Mouse (Mus musculus) hindbrain, embryonic 14.5 days (tissue): ENCODE results near the gene Lrit3. TPM values are rescaled to one million over a fixed set of nuclear protein-coding genes. Genes with fewer than 3 reads are reported as not detected.
"Not testable (repeated sequence)": the region's sequence is repeated elsewhere in the genome, so short reads cannot be mapped to it uniquely, and the experiment has no call there.

Experiments
- ATAC-seq: fragments of 200-750 bp; cut with Nextera tagmentation; 2 replicates; pipeline ENCODE4 v1.8.0; 2017; ENCODE audit warnings: moderate number of reproducible peaks, mild to moderate bottlenecking, moderate TSS enrichment, moderate library complexity; ENCODE audit not compliant: low FRiP score
- DNase-seq: peaks from one replicate; pipeline ENCODE4 v3.0.0-alpha.2; 2015; ENCODE audit warnings: low spot score
- H3K27ac ChIP-seq: fragments of 300-500 bp; sonication (generic); 2 replicates; pipeline ENCODE4 v1.5.1; 2014; ENCODE audit warnings: mild to moderate bottlenecking, moderate library complexity
- H3K27me3 ChIP-seq: fragments of 300-500 bp; sonication (generic); 2 replicates; pipeline ENCODE4 v1.6.1; 2014; ENCODE audit warnings: mild to moderate bottlenecking, low read length, mixed read lengths; ENCODE audit not compliant: control insufficient read depth, insufficient read depth
- H3K36me3 ChIP-seq: fragments of 300-500 bp; sonication (generic); replicated peaks from 2 replicates; pipeline ENCODE4 v1.6.1; 2014; ENCODE audit not compliant: control insufficient read depth, insufficient read depth
- H3K4me1 ChIP-seq: fragments of 300-500 bp; sonication (generic); replicated peaks from 2 replicates; pipeline ENCODE4 v1.6.1; 2014; ENCODE audit warnings: antibody characterized with exemption, low read length, mixed read lengths; ENCODE audit not compliant: control insufficient read depth, insufficient read depth
- H3K4me2 ChIP-seq: fragments of 300-500 bp; sonication (generic); replicated peaks from 2 replicates; pipeline ENCODE4 v1.6.1; 2014; ENCODE audit warnings: mild to moderate bottlenecking, moderate library complexity
- H3K4me3 ChIP-seq: fragments of 300-500 bp; sonication (generic); replicated peaks from 2 replicates; pipeline ENCODE4 v1.5.1; 2014; ENCODE audit warnings: mild to moderate bottlenecking, low read length
- H3K9ac ChIP-seq: fragments of 300-500 bp; sonication (generic); 2 replicates; pipeline ENCODE4 v1.6.1; 2014
- H3K9me3 ChIP-seq: fragments of 300-500 bp; sonication (generic); 2 replicates; pipeline ENCODE4 v1.6.1; 2016; ENCODE audit warnings: low read length; ENCODE audit not compliant: control insufficient read depth
- WGBS: fragments of 180-500 bp; shearing (Covaris S2); extraction: QIAGEN DNeasy Blood & Tissue Kit; methylation state at CpG from one replicate; pipeline ENCODE4 v1.1.7; 2014; 5-methylcytosine and 5-hydroxymethylcytosine counted together
- polyA plus RNA-seq: library from polyadenylated mRNA; unstranded; fragments of >200 nt; fragmentation: Nextera tagmentation; extraction: Ambion mirVana; gene quantifications from 2 replicates; pipeline ENCODE4 v1.2.1, GENCODE M21; 2014

The Lrit3 gene
- polyA plus RNA-seq, 1 experiment from 2014 or later, result not detected

DNA sequence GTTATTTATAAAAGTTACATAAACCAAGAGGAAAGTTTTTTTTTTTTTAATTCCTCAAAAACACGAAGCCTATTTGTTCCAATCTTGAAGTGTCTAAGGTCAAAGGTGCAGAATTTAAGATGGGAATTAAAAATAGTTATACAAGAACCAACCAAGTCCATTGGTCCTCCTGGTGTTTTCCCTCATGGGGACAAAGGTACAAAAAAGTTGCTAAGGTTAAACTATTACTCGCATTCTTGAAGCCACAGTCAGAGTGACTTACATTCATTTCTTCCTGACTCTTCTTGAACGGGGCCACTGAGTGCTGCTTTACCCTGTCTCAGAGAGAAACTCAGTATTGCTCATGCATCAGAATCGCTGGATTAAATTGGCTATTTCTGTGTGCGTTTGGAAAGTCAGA, 6.5 kb downstream of the Lrit3 start:
- no peak for ATAC-seq
- H3K27ac ChIP-seq, result no peak overlapping the region
- WGBS, result 84% methylated on average over 5 of the region's 5 CpGs

GRCm38 (mm10) chr3:129793801-129794200, 10.0 kb downstream of the Lrit3 start:
- WGBS, result 92% methylated on average over 5 of the region's 5 CpGs
- no peak for ATAC-seq
- H3K9me3 ChIP-seq, result no peaks in the 10 kb centered on the region
- DNase-seq, result no peak
- H3K4me3 ChIP-seq, result no peak overlapping the region
- no peaks in the 10 kb centered on the region for H3K4me1 ChIP-seq
- H3K4me2 ChIP-seq, result no peak overlapping the region
- H3K27me3 ChIP-seq, result no peaks in the 10 kb centered on the region
- no peak overlapping the region for H3K27ac ChIP-seq
- no peaks in the 10 kb centered on the region for H3K36me3 ChIP-seq
- H3K9ac ChIP-seq, result no peak overlapping the region

More for the DNA sequence above, 6.5 kb downstream of the Lrit3 start:
- no peak overlapping the region for H3K4me2 ChIP-seq
- H3K9ac ChIP-seq, result no peak overlapping the region
- DNase-seq, result no peak
- H3K36me3 ChIP-seq, result no peaks in the 10 kb centered on the region
- H3K9me3 ChIP-seq, result no peaks in the 10 kb centered on the region
- no peaks in the 10 kb centered on the region for H3K4me1 ChIP-seq
- no peak overlapping the region for H3K4me3 ChIP-seq
- H3K27me3 ChIP-seq, result no peaks in the 10 kb centered on the region

DNA sequence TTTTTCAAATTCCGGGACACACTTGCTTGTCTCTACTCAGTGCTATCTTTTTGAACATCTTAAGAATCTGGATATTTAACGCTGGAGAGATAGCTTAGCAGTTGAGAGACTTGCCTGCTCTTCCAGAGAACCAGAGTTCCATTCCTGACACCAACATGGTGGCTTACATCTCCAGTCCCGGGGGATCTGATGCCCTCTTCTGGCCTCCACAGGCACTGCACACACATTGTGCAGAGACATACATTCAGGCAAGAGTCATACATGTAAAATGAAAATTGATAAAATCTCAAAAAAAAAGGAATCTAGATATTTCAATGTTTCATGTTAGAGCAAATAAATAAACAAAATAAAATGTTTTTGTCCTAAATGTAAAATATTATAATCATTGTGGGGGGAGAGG, 21.1 kb downstream of the Lrit3 start:
- Histone ChIP-seq H3K27ac (no peak overlapping the region), H3K4me2 (no peak overlapping the region), H3K27me3 (no peaks in the 10 kb centered on the region), H3K4me1 (no peaks in the 10 kb centered on the region), H3K9ac (no peak overlapping the region), H3K9me3 (no peaks in the 10 kb centered on the region), H3K36me3 (no peaks in the 10 kb centered on the region), H3K4me3 (no peak overlapping the region)
- no peak for ATAC-seq
- DNase-seq, result no peak
- WGBS, result 91% methylated on average over 3 of the region's 3 CpGs

- Histone ChIP-seq H3K27ac (no peak overlapping the region), H3K9ac (no peak overlapping the region), H3K4me3 (no peak overlapping the region), H3K36me3 (no peaks in the 10 kb centered on the region), H3K4me2 (no peak overlapping the region), H3K4me1 (no peaks in the 10 kb centered on the region), H3K27me3 (no peaks in the 10 kb centered on the region), H3K9me3 (no peaks in the 10 kb centered on the region)
- DNase-seq (no peak), ATAC-seq (no peak)
- 44% methylated on average over 10 of the region's 10 CpGs for WGBS
Observed at GRCm38 (mm10) chr3:129781435-129781834, 22.4 kb downstream of the Lrit3 start.

GRCm38 (mm10) chr3:129771210-129771609, 32.6 kb downstream of the Lrit3 start:
- no peak overlapping the region for H3K4me3 ChIP-seq
- no peak overlapping the region for H3K9ac ChIP-seq
- H3K36me3 ChIP-seq, result no peaks in the 10 kb centered on the region
- 86% methylated on average over 6 of the region's 6 CpGs for WGBS
- DNase-seq (no peak), ATAC-seq (no peak)
- no peaks in the 10 kb centered on the region for H3K27me3 ChIP-seq
- no peak overlapping the region for H3K4me2 ChIP-seq
- H3K27ac ChIP-seq, result no peak overlapping the region
- H3K4me1 ChIP-seq, result no peaks in the 10 kb centered on the region
- no peaks in the 10 kb centered on the region for H3K9me3 ChIP-seq

DNA sequence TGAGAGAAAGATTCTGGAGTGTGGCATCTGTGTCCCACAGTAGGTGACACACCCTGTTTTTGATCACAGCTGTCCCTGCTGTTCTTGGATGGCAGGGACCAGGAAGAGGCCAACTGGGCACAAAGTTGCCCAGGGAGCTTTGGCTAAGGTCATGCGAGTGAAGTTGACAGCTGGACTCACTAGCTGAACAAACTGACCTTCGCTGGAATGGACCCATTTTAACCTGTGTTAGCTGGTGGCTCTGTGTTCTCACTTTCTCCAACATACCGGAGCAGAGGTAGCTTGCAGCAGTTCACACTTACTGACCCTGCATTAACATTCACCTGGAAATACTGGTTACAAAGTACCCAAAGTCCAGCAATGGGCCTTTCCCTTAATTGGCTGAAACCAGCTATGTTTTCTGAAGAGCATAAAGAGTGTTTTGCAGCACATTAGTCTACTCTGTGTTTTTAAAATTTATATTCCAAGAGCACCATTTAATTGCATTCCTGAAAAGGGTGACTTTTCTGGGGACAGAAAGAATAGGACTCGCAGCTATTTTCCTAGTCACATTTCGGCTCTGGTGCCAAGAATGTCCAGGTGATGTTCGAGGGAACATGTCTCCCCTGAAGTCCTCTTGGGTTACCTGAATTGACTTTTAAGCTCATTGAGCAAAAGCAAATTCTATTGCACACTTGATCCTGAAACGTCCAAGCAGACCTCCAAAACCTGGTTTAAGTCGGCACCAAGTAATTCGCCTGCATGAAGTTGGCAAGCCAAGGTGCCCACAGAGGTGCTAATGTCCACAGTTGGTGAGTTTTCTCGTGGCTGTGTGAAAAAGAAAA, 36.6 kb downstream of the Lrit3 start:
- WGBS, result 91% methylated on average over 10 of the region's 10 CpGs
- Histone ChIP-seq H3K9me3 (no peaks in the 10 kb centered on the region; the same call in 1 of the 2 replicates), H3K4me1 (no peaks in the 10 kb centered on the region)

GRCm38 (mm10) chr3:129766106-129766505, 37.7 kb downstream of the Lrit3 start:
- Histone ChIP-seq H3K9me3 (no peaks in the 10 kb centered on the region; the same call in 1 of the 2 replicates), H3K36me3 (no peaks in the 10 kb centered on the region), H3K27me3 (no peaks in the 10 kb centered on the region), H3K27ac (no peak overlapping the region), H3K9ac (no peak overlapping the region), H3K4me3 (no peak overlapping the region), H3K4me1 (no peaks in the 10 kb centered on the region), H3K4me2 (no peak overlapping the region)
- DNase-seq (no peak), ATAC-seq (no peak)
- WGBS, result 78% methylated on average over 4 of the region's 4 CpGs

More for the DNA sequence above, 36.6 kb downstream of the Lrit3 start:
- Histone ChIP-seq H3K27me3 (no peaks in the 10 kb centered on the region), H3K36me3 (no peaks in the 10 kb centered on the region), H3K4me2 (no peak overlapping the region), H3K27ac (no peak overlapping the region), H3K4me3 (no peak overlapping the region), H3K9ac (no peak overlapping the region)
- DNase-seq (no peak), ATAC-seq (no peak)

DNA sequence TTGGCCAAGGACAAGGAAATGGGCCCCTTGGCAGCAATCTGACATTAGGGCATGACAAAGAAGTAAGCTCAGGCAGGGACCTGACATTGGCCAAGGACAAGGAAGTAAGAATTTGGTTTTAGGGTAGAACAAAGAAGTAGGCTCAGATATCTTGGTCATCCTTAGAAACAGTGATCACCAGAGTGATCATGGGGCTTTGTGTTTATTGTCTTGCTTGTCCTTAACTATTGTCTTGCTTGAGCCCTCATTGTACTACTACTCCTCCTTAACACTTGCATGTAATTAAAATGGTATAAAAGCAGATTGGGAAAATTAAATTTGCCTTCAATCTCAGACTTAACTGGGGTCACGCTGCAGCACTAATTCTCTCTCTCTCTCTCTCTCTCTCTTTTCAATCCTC, 46.2 kb downstream of the Lrit3 start:
- not testable (repeated sequence) for H3K4me3 ChIP-seq, H3K27ac ChIP-seq, H3K9ac ChIP-seq, H3K36me3 ChIP-seq, DNase-seq, ATAC-seq, H3K4me2 ChIP-seq, H3K27me3 ChIP-seq
- 90% methylated on average over 1 of the region's 1 CpGs for WGBS
- peaks cover 10% of the 10 kb centered on the region for H3K4me1 ChIP-seq
- peaks cover 15% of the 10 kb centered on the region for H3K9me3 ChIP-seq

DNA sequence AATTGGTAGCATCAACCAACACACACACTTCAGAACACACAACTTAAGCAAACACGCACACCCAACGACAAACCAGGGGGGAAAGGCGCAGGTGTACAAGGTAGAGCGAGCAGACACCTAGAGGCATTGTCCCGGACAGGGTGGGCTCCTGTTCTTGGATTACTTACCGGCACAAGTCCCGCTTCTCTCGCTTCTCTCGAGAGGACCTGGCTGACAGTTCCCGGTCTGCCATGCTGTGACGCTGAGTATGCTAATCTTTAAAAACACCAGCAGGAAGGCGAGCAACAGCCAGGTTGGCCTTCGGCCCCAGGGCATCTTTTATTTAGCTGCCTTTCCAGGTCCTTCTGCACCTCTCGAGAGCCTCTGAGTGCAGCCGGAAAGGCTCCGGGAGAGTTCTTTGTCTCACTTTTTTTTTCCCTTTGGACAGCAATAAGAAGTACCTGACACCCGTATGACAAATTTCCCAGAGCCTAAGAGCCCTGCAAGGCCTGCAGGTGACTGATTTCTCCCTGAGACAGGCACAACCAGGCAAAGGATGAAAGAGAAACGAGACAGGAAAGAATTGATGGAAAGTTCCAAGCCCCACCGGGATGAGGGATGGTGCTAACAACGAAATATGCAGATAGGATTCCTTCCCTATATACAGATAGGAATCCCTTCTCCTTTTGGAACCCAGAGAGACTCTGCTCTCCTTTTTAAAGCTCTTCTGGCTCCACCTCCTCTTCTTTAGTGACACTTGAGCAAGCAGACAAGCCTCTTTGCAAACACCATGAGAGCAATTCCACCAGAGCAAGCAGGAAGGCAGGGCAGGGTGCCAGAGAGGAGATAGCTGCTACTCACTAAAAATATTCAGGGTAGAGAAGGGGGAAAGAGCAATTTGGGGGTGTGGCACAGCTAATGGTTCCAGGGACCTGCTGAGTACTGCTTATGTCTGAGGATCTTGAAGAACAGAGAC, 48.9 kb downstream of the Lrit3 start, which contains the start of gene Egf:
Egf (minus strand) TSS at position 667 of the 955 bp plus-strand sequence.
- Histone ChIP-seq H3K9me3 (peaks cover 14% of the 10 kb centered on the region), H3K4me2 (peak within 1 kb of the TSS; percentile 61), H3K27ac (no peak within 1 kb of the TSS), H3K27me3 (no peaks in the 10 kb centered on the region), H3K4me3 (peak within 1 kb of the TSS; percentile 26), H3K9ac (peak within 1 kb of the TSS; percentile 50), H3K4me1 (peaks cover 10% of the 10 kb centered on the region), H3K36me3 (no peaks in the 10 kb centered on the region)
- WGBS, result 12% methylated on average over 20 of the region's 20 CpGs
- DNase-seq, result no peak
- 0 out of 2 replicates have a peak, but pooled peaks have one; percentile 48 for ATAC-seq
